Mouse (Mus musculus) limb, embryonic 12.5 days (tissue): ENCODE results near the gene Cideb. TPM values are rescaled to one million over a fixed set of nuclear protein-coding genes. Genes with fewer than 3 reads are reported as not detected.

ENCODE experiments used
- ATAC-seq: fragments of 200-750 bp; cut with Nextera tagmentation; 2 replicates; pipeline ENCODE4 v1.8.0; 2017; ENCODE audit warnings: low read depth, moderate TSS enrichment; ENCODE audit not compliant: insufficient number of reproducible peaks, insufficient read depth, low FRiP score, low TSS enrichment
- H3K27ac ChIP-seq: fragments of 300-500 bp; sonication (generic); 2 replicates; pipeline ENCODE4 v1.5.1; 2016; ENCODE audit warnings: mild to moderate bottlenecking, moderate library complexity
- H3K27me3 ChIP-seq: fragments of 300-500 bp; sonication (generic); 2 replicates; pipeline ENCODE4 v1.6.1; 2016; ENCODE audit warnings: mild to moderate bottlenecking, moderate library complexity
- H3K36me3 ChIP-seq: fragments of 300-500 bp; sonication (generic); 2 replicates; pipeline ENCODE4 v1.6.1; 2016; ENCODE audit warnings: mild to moderate bottlenecking, moderate library complexity
- H3K4me1 ChIP-seq: fragments of 300-500 bp; sonication (generic); replicated peaks from 2 replicates; pipeline ENCODE4 v1.6.1; 2016
- H3K4me2 ChIP-seq: fragments of 300-500 bp; sonication (generic); 2 replicates; pipeline ENCODE4 v1.6.1; 2016; ENCODE audit warnings: mild to moderate bottlenecking, moderate library complexity
- H3K4me3 ChIP-seq: fragments of 300-500 bp; sonication (generic); replicated peaks from 2 replicates; pipeline ENCODE4 v1.5.1; 2016; ENCODE audit warnings: mild to moderate bottlenecking
- H3K9ac ChIP-seq: fragments of 300-500 bp; sonication (generic); replicated peaks from 2 replicates; pipeline ENCODE4 v1.6.1; 2016; ENCODE audit warnings: mild to moderate bottlenecking, moderate library complexity
- H3K9me3 ChIP-seq: fragments of 300-500 bp; sonication (generic); 2 replicates; pipeline ENCODE4 v1.6.1; 2016; ENCODE audit warnings: mild to moderate bottlenecking, moderate library complexity
- WGBS: fragments of 180-500 bp; shearing (Covaris S2); methylation state at CpG from one replicate; pipeline ENCODE4 v1.1.7; 2016; 5-methylcytosine and 5-hydroxymethylcytosine counted together
- polyA plus RNA-seq: library from polyadenylated mRNA; unstranded; fragments of >200 nt; fragmentation: Nextera tagmentation; extraction: Ambion mirVana; gene quantifications from 2 replicates; pipeline ENCODE4 v1.2.1, GENCODE M21; 2016

Gene Cideb
- polyA plus RNA-seq, 1 experiment from 2014 or later, result not detected

DNA sequence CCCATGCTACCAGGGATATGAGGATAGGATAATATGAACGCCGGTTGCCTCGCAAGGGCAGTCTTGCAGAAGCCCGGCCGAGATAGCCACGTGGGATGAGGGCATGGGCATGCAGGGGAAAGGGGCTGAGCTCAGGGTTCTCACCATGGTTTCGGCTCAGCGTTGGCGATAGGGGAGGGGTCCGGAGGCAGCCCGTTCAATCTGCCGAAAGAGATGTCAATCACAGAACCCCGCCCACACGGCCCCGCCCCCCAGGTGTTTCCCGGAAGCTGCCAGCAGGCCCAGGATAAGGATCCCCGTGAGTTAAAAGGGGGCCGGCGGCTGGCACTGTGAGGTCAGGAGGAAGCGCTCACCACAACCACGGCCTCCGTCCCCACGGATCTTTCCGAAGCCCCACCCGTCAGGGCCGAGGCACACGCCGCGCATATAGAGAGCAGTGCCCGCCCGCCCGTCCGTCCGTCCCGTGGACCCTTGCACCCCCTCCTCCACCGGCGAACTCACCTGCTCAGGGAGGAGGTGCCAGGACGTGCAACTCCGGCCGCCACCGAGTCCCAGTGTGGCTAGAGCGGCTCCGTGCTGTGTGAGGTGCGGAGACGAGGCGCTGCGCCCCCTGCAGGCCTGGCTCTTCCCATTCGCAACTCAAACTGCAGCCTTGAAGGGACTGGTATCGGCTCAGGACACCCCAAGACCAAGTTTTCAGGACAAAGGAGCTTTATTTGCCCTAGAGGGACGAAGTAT lies 36.4 kb downstream of the Cideb start, which contains the start of gene Rabggta:
TSS of gene Rabggta (minus strand) at position 564 of the 738 bp plus-strand sequence.
- no peaks in the 10 kb centered on the region for H3K9me3 ChIP-seq
- peak within 1 kb of the TSS; percentile 78 for H3K27ac ChIP-seq
- H3K4me3 ChIP-seq, result peak within 1 kb of the TSS; percentile 77
- peak within 1 kb of the TSS; percentile 70 for H3K9ac ChIP-seq
- ATAC-seq, result peak; percentile 96
- H3K27me3 ChIP-seq, result no peaks in the 10 kb centered on the region
- 1% methylated on average over 50 of the region's 50 CpGs for WGBS
- peaks cover 9% of the 10 kb centered on the region for H3K4me1 ChIP-seq
- H3K4me2 ChIP-seq, result peak within 1 kb of the TSS; percentile 67
- H3K36me3 ChIP-seq, result peaks cover 26% of the 10 kb centered on the region

DNA sequence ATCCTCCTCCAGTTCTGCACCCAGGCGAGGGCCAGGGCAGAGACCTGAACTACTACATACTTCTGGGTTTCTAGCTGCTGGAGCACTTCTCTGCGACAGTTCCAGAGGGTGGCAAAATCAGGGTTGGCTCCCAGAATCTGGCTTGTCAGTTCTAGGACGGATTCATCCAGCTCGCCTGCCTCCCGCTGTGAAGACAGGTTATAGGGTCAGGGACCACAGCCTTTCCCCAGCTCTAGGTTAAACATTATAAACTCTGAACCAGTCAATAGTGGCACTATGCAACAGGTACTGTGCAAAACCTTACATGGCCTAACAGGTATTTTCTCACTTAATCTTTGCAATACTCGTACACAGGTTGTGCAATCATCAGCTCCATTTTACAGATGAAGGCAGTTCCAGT lies 37.2 kb downstream of the Cideb start:
- no peaks in the 10 kb centered on the region for H3K9me3 ChIP-seq
- H3K27me3 ChIP-seq, result no peaks in the 10 kb centered on the region
- H3K4me2 ChIP-seq, result peak overlapping the region; percentile 67
- no peak overlapping the region for H3K27ac ChIP-seq
- H3K4me3 ChIP-seq, result peak overlapping the region; percentile 77
- H3K4me1 ChIP-seq, result peaks cover 9% of the 10 kb centered on the region
- 78% methylated on average over 6 of the region's 6 CpGs for WGBS
- H3K36me3 ChIP-seq, result peaks cover 34% of the 10 kb centered on the region
- ATAC-seq, result no peak
- H3K9ac ChIP-seq, result peak overlapping the region; percentile 70; the same call in 1 of the 2 replicates

DNA sequence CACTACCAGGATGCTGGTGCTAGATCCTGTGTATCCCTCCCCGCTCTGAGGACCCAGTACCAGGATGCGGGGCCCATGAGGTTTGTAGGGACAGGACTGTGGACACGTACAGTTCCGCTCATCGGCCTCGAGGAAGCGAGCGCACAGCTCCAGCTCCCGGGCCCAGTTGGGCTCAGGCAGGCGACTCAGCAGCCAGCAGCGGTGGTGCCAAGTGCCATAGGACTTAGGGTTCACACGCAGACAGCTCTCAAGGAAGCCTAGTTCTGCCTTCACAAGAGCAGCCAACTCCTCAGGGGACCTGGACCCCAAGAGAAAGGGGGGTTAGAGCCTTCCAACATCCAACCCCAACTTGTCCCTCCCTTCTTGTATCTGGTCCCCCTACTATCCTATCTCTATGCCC lies 37.6 kb downstream of the Cideb start:
- Histone ChIP-seq H3K4me2 (peak overlapping the region; percentile 67), H3K36me3 (peaks cover 35% of the 10 kb centered on the region), H3K9me3 (no peaks in the 10 kb centered on the region), H3K27ac (no peak overlapping the region), H3K27me3 (no peaks in the 10 kb centered on the region), H3K4me3 (no peak overlapping the region), H3K9ac (no peak overlapping the region), H3K4me1 (peaks cover 9% of the 10 kb centered on the region)
- WGBS, result 94% methylated on average over 12 of the region's 12 CpGs
- ATAC-seq, result no peak

DNA sequence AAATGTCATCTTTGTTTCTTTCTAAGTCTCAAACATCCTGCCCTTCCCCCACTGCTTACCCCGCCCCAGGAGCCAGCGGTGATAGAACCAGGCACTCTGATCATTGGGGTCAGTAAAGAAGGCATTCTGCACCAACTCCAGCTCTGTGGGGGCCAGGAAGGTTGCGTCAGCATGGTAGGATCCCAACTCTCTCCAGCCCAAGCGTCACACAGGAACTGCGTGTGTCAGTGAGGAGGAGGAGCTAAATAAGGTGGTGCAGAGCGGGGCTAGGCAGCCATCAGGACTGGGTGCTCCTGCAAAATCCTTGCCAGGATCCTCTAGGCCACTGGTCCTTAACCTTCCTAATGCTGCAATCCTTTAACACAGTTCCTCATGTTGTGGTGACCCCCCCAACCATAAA lies 38.5 kb downstream of the Cideb start:
- Histone ChIP-seq H3K4me2 (no peak overlapping the region), H3K27me3 (no peaks in the 10 kb centered on the region), H3K9me3 (no peaks in the 10 kb centered on the region), H3K4me3 (no peak overlapping the region), H3K27ac (no peak overlapping the region), H3K36me3 (peaks cover 35% of the 10 kb centered on the region), H3K4me1 (peaks cover 9% of the 10 kb centered on the region), H3K9ac (no peak overlapping the region)
- no peak for ATAC-seq
- WGBS, result 85% methylated on average over 6 of the region's 6 CpGs

DNA sequence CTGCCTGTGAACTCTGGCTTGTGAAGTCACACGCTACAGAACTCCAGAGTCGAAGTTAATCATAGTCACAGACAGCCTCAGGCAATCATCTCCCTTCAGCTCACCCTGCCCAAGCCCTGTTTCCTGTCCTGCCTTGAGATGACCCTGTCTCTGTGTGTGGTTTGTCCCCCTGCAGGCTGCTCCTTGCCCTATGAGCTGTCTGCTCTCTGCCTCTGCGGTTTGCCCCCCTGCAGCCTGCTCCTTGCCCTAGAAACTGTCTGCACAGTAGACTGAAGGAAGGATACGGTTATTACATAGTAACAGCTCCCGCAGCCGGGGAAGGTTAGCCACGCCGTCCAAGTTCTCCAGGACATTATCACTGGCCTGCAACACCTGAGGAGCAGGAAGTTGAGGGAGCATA lies 41.4 kb downstream of the Cideb start:
- H3K4me2 ChIP-seq, result no peak overlapping the region
- no peak for ATAC-seq
- no peaks in the 10 kb centered on the region for H3K9me3 ChIP-seq
- H3K27ac ChIP-seq, result no peak overlapping the region
- H3K4me1 ChIP-seq, result peaks cover 18% of the 10 kb centered on the region
- peaks cover 21% of the 10 kb centered on the region for H3K27me3 ChIP-seq
- H3K36me3 ChIP-seq, result peaks cover 35% of the 10 kb centered on the region
- 76% methylated on average over 8 of the region's 8 CpGs for WGBS
- no peak overlapping the region for H3K9ac ChIP-seq
- no peak overlapping the region for H3K4me3 ChIP-seq

DNA sequence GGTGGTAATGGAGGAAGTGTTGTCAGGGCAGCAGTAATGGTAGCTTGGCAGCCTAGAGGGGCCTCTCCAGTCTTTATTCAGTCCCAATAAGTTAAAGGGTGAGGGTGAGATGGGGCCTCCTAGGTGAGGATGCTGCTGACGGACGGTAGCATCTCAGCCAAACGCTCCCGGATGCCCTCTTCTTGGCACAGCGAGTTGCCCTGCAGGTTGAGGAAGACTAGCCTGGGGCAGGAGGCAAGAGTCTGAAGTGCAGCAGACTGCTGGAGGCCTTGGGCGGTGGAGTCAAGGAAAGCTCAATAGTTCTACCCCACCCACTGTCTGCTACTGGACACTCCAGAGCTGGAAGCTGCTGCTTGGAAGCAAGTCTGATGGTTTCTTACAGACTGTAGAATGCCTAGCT lies 42.0 kb downstream of the Cideb start:
- no peak overlapping the region for H3K9ac ChIP-seq
- ATAC-seq, result no peak
- H3K4me1 ChIP-seq, result peaks cover 15% of the 10 kb centered on the region
- H3K4me2 ChIP-seq, result no peak overlapping the region
- H3K36me3 ChIP-seq, result peaks cover 35% of the 10 kb centered on the region
- H3K27me3 ChIP-seq, result peaks cover 28% of the 10 kb centered on the region
- no peaks in the 10 kb centered on the region for H3K9me3 ChIP-seq
- WGBS, result 96% methylated on average over 6 of the region's 6 CpGs
- H3K4me3 ChIP-seq, result no peak overlapping the region
- no peak overlapping the region for H3K27ac ChIP-seq

DNA sequence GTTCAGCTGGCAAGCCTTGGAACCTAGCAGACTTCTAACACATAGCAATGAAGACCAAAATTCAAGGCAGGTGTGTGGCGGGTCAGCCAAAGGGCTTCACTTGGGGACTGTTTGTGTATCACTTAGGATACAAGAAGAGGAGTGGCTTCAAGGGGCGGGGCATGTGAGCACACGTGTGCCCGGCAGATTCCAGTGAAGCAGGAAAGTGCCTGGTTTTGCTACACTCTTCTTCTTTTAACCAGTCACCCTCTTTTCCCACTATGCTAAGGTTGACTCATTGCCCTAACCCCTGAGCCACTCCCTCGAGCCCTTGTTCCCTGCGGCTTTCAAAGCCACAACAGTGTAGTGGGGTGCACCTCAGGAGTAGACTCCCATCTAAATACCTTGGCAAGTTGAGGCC lies 43.4 kb downstream of the Cideb start:
- Histone ChIP-seq H3K36me3 (peaks cover 31% of the 10 kb centered on the region), H3K4me1 (peaks cover 9% of the 10 kb centered on the region), H3K9me3 (no peaks in the 10 kb centered on the region), H3K4me3 (no peak overlapping the region), H3K27me3 (peaks cover 31% of the 10 kb centered on the region), H3K9ac (no peak overlapping the region), H3K4me2 (no peak overlapping the region), H3K27ac (no peak overlapping the region)
- 38% methylated on average over 6 of the region's 6 CpGs for WGBS
- no peak for ATAC-seq

DNA sequence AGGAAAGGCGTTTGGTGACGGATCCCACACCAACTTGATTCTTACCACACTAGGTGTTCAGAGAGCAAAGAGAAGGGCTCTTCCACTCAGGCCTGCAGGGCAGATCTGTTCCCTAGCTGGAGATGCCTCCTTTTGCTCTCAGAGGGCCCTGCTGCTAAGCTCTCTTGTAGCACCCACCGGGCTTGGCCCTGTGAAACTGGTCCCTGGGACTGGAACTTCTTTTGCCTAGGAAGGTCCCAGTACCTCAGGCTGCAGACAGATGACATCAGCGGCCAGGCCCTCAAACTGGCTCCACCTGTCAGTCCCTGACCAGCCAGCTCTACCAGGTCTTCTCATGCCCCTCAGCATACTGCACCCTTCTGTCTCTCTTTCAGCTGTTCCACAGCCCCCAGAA lies 44.5 kb downstream of the Cideb start, which contains the start of gene Tgm1:
TSS of gene Tgm1 (minus strand) at position 198 of the 394 bp plus-strand sequence.
- Histone ChIP-seq H3K4me1 (peaks cover 9% of the 10 kb centered on the region), H3K4me2 (peak within 1 kb of the TSS; percentile 53), H3K36me3 (peaks cover 24% of the 10 kb centered on the region), H3K4me3 (peak within 1 kb of the TSS; percentile 25), H3K9me3 (no peaks in the 10 kb centered on the region), H3K27me3 (peaks cover 31% of the 10 kb centered on the region), H3K27ac (peak within 1 kb of the TSS; percentile 53; the same call in 1 of the 2 replicates), H3K9ac (peak within 1 kb of the TSS; percentile 48)
- ATAC-seq, result no peak; the same call in 1 of the 2 replicates
- 18% methylated on average over 4 of the region's 4 CpGs for WGBS

DNA sequence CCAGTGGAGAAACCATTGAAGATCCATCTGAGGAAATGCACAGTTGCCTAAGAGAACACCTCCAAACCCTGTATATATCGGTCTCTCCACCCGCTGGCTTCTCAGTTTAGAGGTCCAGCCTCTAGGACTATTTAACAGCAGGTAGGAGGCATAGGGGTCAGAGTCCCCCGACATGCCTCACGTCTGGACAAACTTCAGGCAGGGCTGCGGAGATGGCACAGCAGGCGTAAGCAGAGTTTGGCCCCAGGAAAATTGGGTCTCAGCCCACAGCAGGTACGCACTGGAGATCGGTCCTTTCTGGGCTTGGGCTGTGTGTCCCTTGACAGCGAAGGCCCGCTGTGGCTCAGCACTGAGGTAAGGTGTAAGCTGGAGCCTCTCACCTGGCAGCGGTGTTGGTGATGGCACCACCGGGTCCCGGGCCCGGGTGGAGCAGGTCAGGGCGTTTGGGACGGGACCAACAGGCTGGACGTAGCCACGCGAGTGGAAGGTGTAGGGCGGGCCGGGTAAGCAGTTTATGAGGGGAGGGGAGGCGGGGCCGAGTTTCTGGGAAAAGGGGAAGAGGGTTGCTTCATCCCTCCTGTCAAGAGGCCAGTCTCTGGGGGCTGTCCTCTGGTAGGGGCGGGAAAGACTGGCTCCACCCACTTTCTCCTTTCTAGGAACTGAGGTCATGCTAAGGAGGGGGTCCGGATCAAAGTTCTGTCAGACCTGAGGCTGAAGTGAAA lies 45.1 kb downstream of the Cideb start:
- 10% methylated on average over 25 of the region's 25 CpGs for WGBS
- peak overlapping the region; percentile 48 for H3K9ac ChIP-seq
- peaks cover 19% of the 10 kb centered on the region for H3K36me3 ChIP-seq
- peak overlapping the region; percentile 25 for H3K4me3 ChIP-seq
- H3K27me3 ChIP-seq, result peaks cover 31% of the 10 kb centered on the region
- no peak overlapping the region for H3K27ac ChIP-seq
- H3K9me3 ChIP-seq, result no peaks in the 10 kb centered on the region
- H3K4me1 ChIP-seq, result peaks cover 9% of the 10 kb centered on the region
- no peak; the same call in 1 of the 2 replicates for ATAC-seq
- peak overlapping the region; percentile 53 for H3K4me2 ChIP-seq

DNA sequence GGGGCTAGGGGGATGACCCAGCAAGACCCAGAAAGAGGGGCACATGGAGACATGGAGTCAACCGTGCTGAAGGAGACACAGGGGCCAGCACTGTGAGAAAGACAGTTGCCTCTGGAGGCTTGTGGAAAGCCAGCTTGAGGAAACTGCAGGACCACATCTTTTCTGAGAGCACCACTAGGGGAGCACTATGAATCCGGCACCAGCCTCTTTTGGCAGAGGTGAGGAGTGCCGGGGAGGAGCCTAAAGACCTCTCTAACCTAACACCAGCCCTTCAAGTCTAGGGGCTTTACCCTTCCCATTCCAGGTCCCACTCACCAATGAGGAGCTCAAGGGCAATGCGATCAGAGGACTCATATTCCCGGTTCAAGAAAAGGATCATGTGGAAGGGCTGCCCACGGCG lies 46.5 kb downstream of the Cideb start:
- Histone ChIP-seq H3K4me1 (peaks cover 9% of the 10 kb centered on the region), H3K4me3 (no peak overlapping the region), H3K27me3 (peaks cover 31% of the 10 kb centered on the region), H3K4me2 (no peak overlapping the region), H3K36me3 (peaks cover 8% of the 10 kb centered on the region), H3K27ac (no peak overlapping the region), H3K9ac (no peak overlapping the region), H3K9me3 (no peaks in the 10 kb centered on the region)
- 76% methylated on average over 7 of the region's 7 CpGs for WGBS
- ATAC-seq, result no peak

DNA sequence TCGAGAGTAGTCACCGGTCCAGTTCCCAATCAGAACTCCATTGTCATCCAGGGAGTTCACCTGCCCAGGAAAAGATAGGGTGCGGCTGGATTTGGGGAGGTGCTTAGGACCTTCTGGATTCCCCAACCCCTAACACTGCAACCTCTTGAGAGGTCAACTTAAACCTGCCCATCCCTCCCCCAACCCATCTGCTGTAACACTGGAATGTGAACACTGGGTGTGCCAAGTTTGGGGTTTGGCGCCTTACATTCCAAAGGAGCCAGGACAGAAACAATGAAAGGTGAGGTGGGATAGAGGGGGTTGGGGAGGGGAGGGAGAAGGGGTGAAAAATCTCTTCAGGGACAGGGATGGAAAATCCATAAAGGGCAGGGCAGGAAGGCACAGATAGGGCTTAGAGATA lies 48.7 kb downstream of the Cideb start:
- Histone ChIP-seq H3K4me1 (peaks cover 9% of the 10 kb centered on the region), H3K9me3 (no peaks in the 10 kb centered on the region), H3K27ac (no peak overlapping the region), H3K9ac (no peak overlapping the region), H3K4me2 (no peak overlapping the region), H3K4me3 (no peak overlapping the region), H3K27me3 (peaks cover 31% of the 10 kb centered on the region), H3K36me3 (no peaks in the 10 kb centered on the region)
- ATAC-seq, result no peak
- 93% methylated on average over 4 of the region's 4 CpGs for WGBS
